Mouse (Mus musculus): ENCODE results near the gene Sytl4. TPM values are rescaled to one million over a fixed set of nuclear protein-coding genes. Genes with fewer than 3 reads are reported as not detected.

Gene Sytl4
- polyA plus RNA-seq (2015; fragmentation: Nextera tagmentation; extraction: Ambion mirVana): 0.88 and 0.94 TPM in 2 replicates

- Histone ChIP-seq H3K9ac (ENCODE audit: low read depth, low read length) (no peak within 1 kb of the TSS), H3K9me3 (replicated peaks; ENCODE audit: control insufficient read depth, low read length) (no peaks in the 10 kb centered on the region), H3K4me2 (ENCODE audit: low read depth, low read length) (peak within 1 kb of the TSS; percentile 49), H3K4me3 (ENCODE audit: low read depth, low read length) (peak within 1 kb of the TSS; percentile 49), H3K36me3 (ENCODE audit: control insufficient read depth, insufficient read depth) (no peaks in the 10 kb centered on the region), H3K27ac (ENCODE audit: low read length) (no peak within 1 kb of the TSS), H3K4me1 (ENCODE audit: control insufficient read depth, low read depth, low read length) (no peaks in the 10 kb centered on the region), H3K27me3 (ENCODE audit: control insufficient read depth, insufficient read depth, low read depth, low read length) (no peaks in the 10 kb centered on the region)
- 21% methylated on average over 29 of the region's 29 CpGs for WGBS (ENCODE audit: insufficient replicate concordance)
- ATAC-seq (ENCODE audit: low read depth): peak; percentile 13; the same call in 1 of the 2 replicates
Observed at GRCm38 (mm10) chrX:133981231-133982002, at the start of gene Sytl4. Gene Sytl4 (minus strand): TSS chrX:133981812.

- ATAC-seq (ENCODE audit: low read depth): no peak
- Histone ChIP-seq H3K27me3 (ENCODE audit: control insufficient read depth, insufficient read depth, low read depth, low read length) (no peaks in the 10 kb centered on the region), H3K9ac (ENCODE audit: low read depth, low read length) (no peak overlapping the region), H3K4me1 (ENCODE audit: control insufficient read depth, low read depth, low read length) (no peaks in the 10 kb centered on the region), H3K4me2 (ENCODE audit: low read depth, low read length) (no peak overlapping the region), H3K9me3 (replicated peaks; ENCODE audit: control insufficient read depth, low read length) (no peaks in the 10 kb centered on the region), H3K36me3 (ENCODE audit: control insufficient read depth, insufficient read depth) (no peaks in the 10 kb centered on the region), H3K4me3 (ENCODE audit: low read depth, low read length) (no peak overlapping the region), H3K27ac (ENCODE audit: low read length) (no peak overlapping the region)
- 38% methylated on average over 5 of the region's 5 CpGs for WGBS (ENCODE audit: insufficient replicate concordance)
Observed at GRCm38 (mm10) chrX:134020664-134021063, 39.1 kb upstream of the Sytl4 start.

GRCm38 (mm10) chrX:134019005-134019404 lies 37.4 kb upstream of the Sytl4 start:
- no peak overlapping the region for H3K27ac ChIP-seq (ENCODE audit: low read length)
- WGBS (ENCODE audit: insufficient replicate concordance): 14% methylated on average over 9 of the region's 9 CpGs
- no peaks in the 10 kb centered on the region for H3K4me1 ChIP-seq (ENCODE audit: control insufficient read depth, low read depth, low read length)
- H3K4me2 ChIP-seq (ENCODE audit: low read depth, low read length): no peak overlapping the region
- H3K9ac ChIP-seq (ENCODE audit: low read depth, low read length): no peak overlapping the region
- ATAC-seq (ENCODE audit: low read depth): no peak
- H3K36me3 ChIP-seq (ENCODE audit: control insufficient read depth, insufficient read depth): no peaks in the 10 kb centered on the region
- no peak overlapping the region for H3K4me3 ChIP-seq (ENCODE audit: low read depth, low read length)
- no peaks in the 10 kb centered on the region for H3K9me3 ChIP-seq (replicated peaks; ENCODE audit: control insufficient read depth, low read length)
- H3K27me3 ChIP-seq (ENCODE audit: control insufficient read depth, insufficient read depth, low read depth, low read length): no peaks in the 10 kb centered on the region

- H3K4me1 ChIP-seq (ENCODE audit: control insufficient read depth, low read depth, low read length): no peaks in the 10 kb centered on the region
- no peak for ATAC-seq (ENCODE audit: low read depth)
- no peak overlapping the region for H3K4me2 ChIP-seq (ENCODE audit: low read depth, low read length)
- no peak overlapping the region for H3K4me3 ChIP-seq (ENCODE audit: low read depth, low read length)
- H3K27ac ChIP-seq (ENCODE audit: low read length): no peak overlapping the region
- no peak overlapping the region for H3K9ac ChIP-seq (ENCODE audit: low read depth, low read length)
- 59% methylated on average over 3 of the region's 3 CpGs for WGBS (ENCODE audit: insufficient replicate concordance)
- no peaks in the 10 kb centered on the region for H3K9me3 ChIP-seq (replicated peaks; ENCODE audit: control insufficient read depth, low read length)
- H3K27me3 ChIP-seq (ENCODE audit: control insufficient read depth, insufficient read depth, low read depth, low read length): no peaks in the 10 kb centered on the region
- H3K36me3 ChIP-seq (ENCODE audit: control insufficient read depth, insufficient read depth): no peaks in the 10 kb centered on the region
Observed at GRCm38 (mm10) chrX:133995866-133996265, 14.3 kb upstream of the Sytl4 start.

DNA sequence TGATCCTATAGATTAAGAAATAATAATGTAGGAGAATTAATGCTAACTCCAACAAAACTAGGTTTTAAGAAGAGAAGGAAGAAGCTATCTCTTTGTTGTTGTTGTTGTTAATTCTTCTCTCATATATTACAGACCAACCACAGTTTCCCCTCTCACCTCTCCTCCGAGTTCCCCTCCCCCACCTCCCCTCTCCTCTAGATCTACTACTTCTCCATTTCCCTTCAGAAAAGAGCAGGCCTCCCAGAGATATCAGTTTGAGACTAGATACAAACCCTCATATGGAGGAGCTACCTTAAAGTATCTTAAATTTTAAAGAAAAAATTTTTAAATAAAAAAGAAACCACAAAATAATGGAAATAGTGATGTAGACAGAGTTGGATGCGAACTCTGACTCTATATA lies 17.0 kb downstream of the Sytl4 start:
- ATAC-seq (ENCODE audit: low read depth): no peak

DNA sequence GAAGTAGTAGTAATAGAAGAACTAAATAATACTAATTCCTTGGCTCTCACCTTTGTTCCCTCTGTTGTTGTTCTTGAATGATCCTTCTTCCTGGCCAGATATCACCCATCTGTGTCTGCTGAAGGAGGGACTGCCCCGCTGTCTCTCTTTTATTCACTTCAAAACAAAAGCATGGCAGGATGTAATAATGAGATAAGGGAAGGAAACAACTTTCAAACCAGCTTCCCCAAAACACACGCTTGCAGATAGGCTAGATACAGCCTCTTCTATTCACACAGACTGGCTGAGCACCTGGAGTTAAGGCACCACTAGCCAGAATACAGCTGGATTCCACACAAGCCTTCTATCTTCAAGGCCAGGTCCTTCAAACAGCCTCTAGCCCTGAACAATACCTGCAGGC lies 21.0 kb downstream of the Sytl4 start:
- Histone ChIP-seq H3K9ac (ENCODE audit: low read depth, low read length) (no peak overlapping the region), H3K4me1 (ENCODE audit: control insufficient read depth, low read depth, low read length) (no peaks in the 10 kb centered on the region), H3K27ac (ENCODE audit: low read length) (no peak overlapping the region), H3K4me2 (ENCODE audit: low read depth, low read length) (no peak overlapping the region), H3K4me3 (ENCODE audit: low read depth, low read length) (no peak overlapping the region), H3K9me3 (replicated peaks; ENCODE audit: control insufficient read depth, low read length) (no peaks in the 10 kb centered on the region), H3K27me3 (ENCODE audit: control insufficient read depth, insufficient read depth, low read depth, low read length) (no peaks in the 10 kb centered on the region), H3K36me3 (ENCODE audit: control insufficient read depth, insufficient read depth) (no peaks in the 10 kb centered on the region)
- no peak for ATAC-seq (ENCODE audit: low read depth)
- WGBS (ENCODE audit: insufficient replicate concordance): 32% methylated on average over 2 of the region's 2 CpGs

More for the DNA sequence above, 17.0 kb downstream of the Sytl4 start:
- no peaks in the 10 kb centered on the region for H3K27me3 ChIP-seq (ENCODE audit: control insufficient read depth, insufficient read depth, low read depth, low read length)
- H3K9me3 ChIP-seq (replicated peaks; ENCODE audit: control insufficient read depth, low read length): no peaks in the 10 kb centered on the region
- WGBS (ENCODE audit: insufficient replicate concordance): 32% methylated on average over 2 of the region's 2 CpGs
- no peak overlapping the region for H3K4me3 ChIP-seq (ENCODE audit: low read depth, low read length)
- H3K36me3 ChIP-seq (ENCODE audit: control insufficient read depth, insufficient read depth): no peaks in the 10 kb centered on the region
- H3K27ac ChIP-seq (ENCODE audit: low read length): no peak overlapping the region
- no peaks in the 10 kb centered on the region for H3K4me1 ChIP-seq (ENCODE audit: control insufficient read depth, low read depth, low read length)
- no peak overlapping the region for H3K4me2 ChIP-seq (ENCODE audit: low read depth, low read length)
- no peak overlapping the region for H3K9ac ChIP-seq (ENCODE audit: low read depth, low read length)

DNA sequence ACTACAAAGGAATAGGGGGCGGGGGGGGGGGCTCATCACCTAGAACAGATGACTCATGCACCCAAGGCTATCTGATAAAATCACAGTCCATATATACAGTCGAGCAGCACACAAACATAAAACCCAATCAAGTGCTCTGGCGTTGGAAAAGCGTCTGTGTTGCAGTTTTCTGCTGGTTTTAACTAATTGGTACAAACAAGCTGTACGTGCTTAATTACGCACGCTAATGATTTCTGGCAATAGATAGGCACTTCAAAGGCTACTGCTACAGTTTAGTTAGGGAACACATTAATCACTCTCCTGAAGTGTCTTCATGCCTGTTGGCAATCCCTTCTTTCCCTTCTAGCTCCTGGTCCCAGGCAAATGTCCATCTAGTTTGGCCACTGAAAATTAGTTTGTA lies 27.0 kb downstream of the Sytl4 start:
- no peak overlapping the region for H3K9ac ChIP-seq (ENCODE audit: low read depth, low read length)
- WGBS (ENCODE audit: insufficient replicate concordance): 68% methylated on average over 7 of the region's 7 CpGs
- no peaks in the 10 kb centered on the region for H3K4me1 ChIP-seq (ENCODE audit: control insufficient read depth, low read depth, low read length)
- no peak overlapping the region for H3K27ac ChIP-seq (ENCODE audit: low read length)
- no peak overlapping the region for H3K4me3 ChIP-seq (ENCODE audit: low read depth, low read length)
- no peaks in the 10 kb centered on the region for H3K9me3 ChIP-seq (replicated peaks; ENCODE audit: control insufficient read depth, low read length)
- H3K27me3 ChIP-seq (ENCODE audit: control insufficient read depth, insufficient read depth, low read depth, low read length): no peaks in the 10 kb centered on the region
- no peak for ATAC-seq (ENCODE audit: low read depth)
- H3K4me2 ChIP-seq (ENCODE audit: low read depth, low read length): no peak overlapping the region
- H3K36me3 ChIP-seq (ENCODE audit: control insufficient read depth, insufficient read depth): no peaks in the 10 kb centered on the region

DNA sequence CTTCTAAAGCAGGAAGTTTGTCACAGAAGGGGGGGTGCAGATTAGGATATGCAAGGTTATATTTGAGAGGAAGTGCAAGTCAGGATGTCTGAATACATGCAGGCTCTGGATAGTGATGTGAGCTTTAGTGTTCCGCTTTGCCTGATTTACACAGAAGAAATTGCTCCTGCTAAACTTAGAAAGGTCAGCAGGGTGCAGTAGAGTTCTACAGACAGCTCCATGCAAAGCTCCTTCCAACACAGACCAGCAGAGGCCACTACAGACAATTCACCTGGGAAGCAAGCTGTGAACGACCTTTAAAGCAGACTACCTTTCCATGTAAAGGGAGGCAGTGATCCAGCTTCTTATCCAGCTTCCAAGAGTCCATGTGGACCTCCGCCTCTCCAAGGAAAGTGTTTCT lies 34.2 kb downstream of the Sytl4 start:
- H3K9ac ChIP-seq (ENCODE audit: low read depth, low read length): no peak overlapping the region
- H3K4me2 ChIP-seq (ENCODE audit: low read depth, low read length): no peak overlapping the region
- no peaks in the 10 kb centered on the region for H3K27me3 ChIP-seq (ENCODE audit: control insufficient read depth, insufficient read depth, low read depth, low read length)
- H3K4me3 ChIP-seq (ENCODE audit: low read depth, low read length): no peak overlapping the region
- ATAC-seq (ENCODE audit: low read depth): 0 out of 2 replicates have a peak, but pooled peaks have one; percentile 21
- no peaks in the 10 kb centered on the region for H3K4me1 ChIP-seq (ENCODE audit: control insufficient read depth, low read depth, low read length)
- no peak overlapping the region for H3K27ac ChIP-seq (ENCODE audit: low read length)
- no peaks in the 10 kb centered on the region for H3K9me3 ChIP-seq (replicated peaks; ENCODE audit: control insufficient read depth, low read length)
- H3K36me3 ChIP-seq (ENCODE audit: control insufficient read depth, insufficient read depth): no peaks in the 10 kb centered on the region
- WGBS (ENCODE audit: insufficient replicate concordance): 25% methylated on average over 3 of the region's 3 CpGs

DNA sequence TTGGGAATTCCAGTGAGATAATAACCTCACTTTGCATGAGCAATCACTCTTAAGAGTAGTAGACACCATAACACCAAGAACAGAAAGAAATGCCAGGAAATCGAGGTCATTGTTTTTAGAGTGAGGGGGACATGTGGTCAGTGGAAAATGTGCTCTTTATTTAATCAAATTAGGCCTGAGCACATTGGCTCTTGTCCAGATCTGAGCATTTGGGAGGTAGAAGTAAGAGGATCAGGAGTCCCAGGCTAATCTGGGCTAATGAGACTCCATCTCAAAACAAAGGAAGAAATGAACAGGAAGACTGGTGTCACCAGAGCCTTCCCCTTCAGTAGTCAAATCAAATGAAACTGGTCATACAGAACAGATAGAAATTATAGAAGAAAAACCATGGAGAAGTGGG lies 42.1 kb downstream of the Sytl4 start:
- Histone ChIP-seq H3K27me3 (ENCODE audit: control insufficient read depth, insufficient read depth, low read depth, low read length) (no peaks in the 10 kb centered on the region), H3K9me3 (replicated peaks; ENCODE audit: control insufficient read depth, low read length) (no peaks in the 10 kb centered on the region), H3K27ac (ENCODE audit: low read length) (no peak overlapping the region), H3K9ac (ENCODE audit: low read depth, low read length) (no peak overlapping the region), H3K4me3 (ENCODE audit: low read depth, low read length) (no peak overlapping the region), H3K4me2 (ENCODE audit: low read depth, low read length) (no peak overlapping the region), H3K4me1 (ENCODE audit: control insufficient read depth, low read depth, low read length) (no peaks in the 10 kb centered on the region), H3K36me3 (ENCODE audit: control insufficient read depth, insufficient read depth) (no peaks in the 10 kb centered on the region)
- WGBS (ENCODE audit: insufficient replicate concordance): 29% methylated on average over 1 of the region's 1 CpGs
- no peak for ATAC-seq (ENCODE audit: low read depth)

Data from liver, embryonic 16.5 days (tissue).